Mouse (Mus musculus) small intestine, adult 2 months (tissue): ENCODE results near the gene Snrk.

Source experiments
- CTCF ChIP-seq: fragments of 200-500 bp; IDR thresholded peaks from 2 replicates; pipeline ENCODE4 v1.5.1; 2012; ENCODE audit warnings: low read depth, mild to moderate bottlenecking, control low read depth, inconsistent platforms, low read length, moderate library complexity, mixed read lengths; ENCODE audit not compliant: insufficient replicate concordance, insufficient read length; ENCODE audit errors: extremely low read depth
- POLR2A ChIP-seq: fragments of 200-500 bp; IDR thresholded peaks from 2 replicates; pipeline ENCODE4 v1.6.1; 2012; ENCODE audit warnings: low read depth, mild to moderate bottlenecking, control low read depth, inconsistent platforms, low read length, moderate library complexity

DNA sequence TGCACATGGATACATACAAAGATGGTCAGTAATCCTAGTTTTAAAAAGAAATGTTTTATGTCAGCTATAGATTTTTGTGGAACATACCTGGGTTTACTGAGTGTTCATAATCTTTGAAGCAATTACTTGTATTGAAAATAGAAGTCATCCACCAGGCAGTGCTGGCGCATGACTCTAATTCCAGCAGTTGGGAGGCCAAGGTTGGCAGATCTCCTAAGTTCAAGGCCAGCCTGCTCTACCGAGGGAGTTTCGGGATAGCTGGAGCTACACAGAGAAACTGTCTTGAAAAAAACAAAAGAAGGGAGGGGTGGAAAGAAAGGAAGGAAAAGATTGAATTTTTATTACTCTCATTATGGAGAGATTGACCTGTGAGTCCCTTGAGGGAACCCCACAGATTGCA is 31.3 kb downstream of the Snrk start:
- TF ChIP-seq CTCF (no peak), POLR2A (no peak)
